Mouse (Mus musculus) mature B cell (primary cell): ENCODE data around the gene Il5ra.

Source experiments
- in situ Hi-C: fragments of 300-500 bp; cut with MboI; formaldehyde crosslinking; loops from 2 replicates; pipeline ENCODE4 v1.14.3; 2019

Gene Il5ra

DNA sequence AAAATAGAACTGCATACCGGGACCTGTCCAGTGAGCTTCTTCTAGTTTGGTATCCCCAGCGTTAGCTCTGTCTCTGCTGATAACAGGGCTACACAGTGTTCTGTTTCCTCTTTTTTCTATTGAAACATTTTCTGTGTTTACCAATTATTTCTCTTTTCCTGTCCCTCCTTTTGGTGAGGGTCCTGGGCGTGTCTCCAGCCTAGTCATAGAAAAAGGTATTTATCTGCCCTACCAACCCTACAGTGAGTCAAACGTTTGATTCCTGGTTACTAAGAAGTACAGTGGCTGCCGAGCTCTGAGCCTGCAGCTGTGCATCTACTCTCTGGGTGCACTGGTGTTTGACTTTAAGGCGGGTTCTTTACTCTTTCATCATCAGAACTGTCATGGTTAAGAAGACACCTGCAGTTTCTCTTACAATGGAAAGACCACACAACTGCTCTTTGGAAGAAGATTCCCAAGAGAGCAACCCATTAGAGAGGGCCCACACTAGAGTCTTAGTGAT is at the start of gene Il5ra:
Il5ra (minus strand) TSS at position 151 of the 502 bp plus-strand sequence.
- in situ Hi-C loops: no loop called here

DNA sequence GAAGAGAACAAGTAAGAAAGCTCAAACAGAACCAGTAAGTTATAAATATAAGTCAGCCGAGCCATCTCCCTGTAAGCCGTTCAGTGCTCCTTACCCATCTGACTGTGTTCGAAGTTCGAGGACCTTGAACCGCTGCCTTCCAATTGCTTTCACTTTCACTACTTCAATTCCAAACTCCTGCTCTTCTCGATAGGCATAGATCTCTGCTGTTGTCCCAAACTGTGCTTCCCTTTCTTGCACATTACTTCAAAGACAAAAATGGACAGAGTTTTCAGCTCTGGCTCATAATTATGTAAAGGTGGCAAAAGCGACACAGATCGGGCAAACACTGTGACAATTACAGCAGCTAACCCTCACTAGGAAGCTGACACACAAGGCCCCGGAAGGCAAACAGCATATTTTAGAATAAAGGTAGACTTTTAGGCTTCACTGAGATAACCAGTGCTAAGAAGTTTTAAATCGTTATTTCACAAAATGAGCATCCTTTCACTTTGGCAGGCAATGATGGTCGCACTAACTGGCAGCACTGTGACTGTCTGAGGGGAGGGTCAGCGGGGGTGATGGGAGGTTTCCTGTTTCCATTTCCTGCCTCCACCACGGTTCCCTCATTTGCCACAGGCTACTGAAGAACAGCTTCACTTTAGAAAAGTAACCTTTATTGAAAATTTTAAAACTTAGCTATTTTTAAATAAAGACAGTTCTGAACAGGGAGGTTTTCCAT is 45.4 kb upstream of the Il5ra start:
- in situ Hi-C loops: no loop called here

- in situ Hi-C loops: no loop called here
These were observed 44.8 kb upstream of the Il5ra start for GRCm38 (mm10) chr6:106793621-106794020.

DNA sequence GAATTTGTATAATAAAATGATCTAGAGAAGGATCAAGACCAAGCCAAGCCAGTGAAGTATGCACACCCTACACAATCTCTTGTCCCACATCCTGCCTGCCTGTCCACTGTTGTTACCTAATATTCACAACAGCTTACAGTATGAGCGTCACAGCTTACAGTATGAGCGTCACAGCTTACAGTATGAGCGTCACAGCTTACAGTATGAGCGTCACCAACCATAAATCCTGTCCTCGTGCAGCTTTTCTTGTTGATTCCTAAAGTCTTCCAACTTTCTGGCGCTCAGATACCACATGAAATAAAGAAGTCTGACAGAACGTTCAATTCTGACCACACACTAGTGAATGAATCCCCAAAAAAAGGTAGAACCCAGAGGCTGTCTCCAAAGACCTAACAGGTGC is 44.3 kb upstream of the Il5ra start:
- in situ Hi-C loops: no loop called here

DNA sequence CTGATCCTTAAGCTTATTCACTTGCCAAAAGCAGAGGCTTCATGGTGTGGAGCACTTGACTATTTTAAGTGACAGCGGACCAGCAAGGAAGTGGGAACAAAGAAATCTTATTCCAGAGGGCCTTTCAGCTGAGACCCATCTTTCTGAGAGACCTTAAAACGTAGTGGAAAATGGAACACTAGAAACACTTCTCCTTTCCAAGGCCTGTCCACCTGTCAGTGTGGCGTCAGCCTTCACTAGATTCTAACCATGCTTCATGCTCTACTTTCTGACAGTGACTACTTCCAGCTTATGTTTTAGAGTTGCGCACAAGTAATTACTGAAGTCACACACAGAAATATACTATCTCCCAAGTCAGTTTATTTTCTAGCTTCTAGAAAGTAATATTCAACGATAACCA is 43.6 kb upstream of the Il5ra start:
- in situ Hi-C loops: no loop called here

- in situ Hi-C loops: no loop called here
These were observed 42.6 kb upstream of the Il5ra start for GRCm38 (mm10) chr6:106791429-106791828.

GRCm38 (mm10) chr6:106787138-106787537 is 38.3 kb upstream of the Il5ra start:
- in situ Hi-C loops: no loop called here

DNA sequence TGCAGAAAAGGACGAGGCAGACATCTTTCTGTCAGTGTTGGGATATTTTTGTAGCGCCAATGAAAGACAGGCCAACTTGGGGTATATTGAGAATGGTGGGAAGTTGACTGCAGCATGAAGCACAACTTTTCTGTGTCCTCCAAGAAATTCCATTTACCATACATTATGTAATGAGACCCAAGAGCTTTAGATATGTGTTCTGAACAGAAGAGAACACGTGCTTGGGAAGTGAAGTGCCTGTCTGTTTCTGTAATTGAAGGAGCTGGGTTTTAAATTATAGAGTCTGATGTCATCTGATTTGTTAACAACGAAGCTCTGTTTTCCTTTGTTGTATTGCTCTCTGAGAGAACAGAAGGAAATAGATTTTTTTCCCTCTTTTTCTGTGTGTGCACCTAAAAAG is 21.2 kb upstream of the Il5ra start:
- in situ Hi-C loops: no loop called here

DNA sequence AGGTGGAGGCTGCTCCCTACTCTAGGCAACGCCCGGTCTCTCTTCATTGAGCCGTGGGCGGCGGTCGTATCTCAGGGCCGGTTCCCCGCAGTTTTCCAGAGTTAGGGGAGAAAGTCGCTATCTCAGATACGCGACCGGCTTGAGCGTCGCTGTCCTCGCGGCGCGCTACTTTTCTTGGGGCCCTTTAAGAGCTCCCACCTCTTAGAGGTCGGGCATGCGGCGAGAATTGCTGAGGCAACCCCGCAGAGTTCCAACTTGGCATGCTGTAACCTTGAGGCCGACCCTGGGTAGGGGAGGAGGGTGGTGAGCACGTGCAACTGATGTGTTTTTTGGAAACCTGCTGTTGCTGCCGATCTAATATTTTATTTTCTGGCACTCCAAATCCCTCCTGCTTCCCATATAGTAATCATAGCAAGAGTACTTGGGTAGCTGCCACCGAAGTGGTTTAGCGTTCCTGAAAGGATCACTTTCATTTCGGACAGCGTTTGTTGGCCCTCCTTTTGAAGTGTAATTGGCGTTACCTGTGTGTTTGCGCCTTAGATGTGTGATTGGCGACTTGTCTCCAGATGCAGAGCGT is 20.5 kb upstream of the Il5ra start:
- in situ Hi-C loops: no loop called here

DNA sequence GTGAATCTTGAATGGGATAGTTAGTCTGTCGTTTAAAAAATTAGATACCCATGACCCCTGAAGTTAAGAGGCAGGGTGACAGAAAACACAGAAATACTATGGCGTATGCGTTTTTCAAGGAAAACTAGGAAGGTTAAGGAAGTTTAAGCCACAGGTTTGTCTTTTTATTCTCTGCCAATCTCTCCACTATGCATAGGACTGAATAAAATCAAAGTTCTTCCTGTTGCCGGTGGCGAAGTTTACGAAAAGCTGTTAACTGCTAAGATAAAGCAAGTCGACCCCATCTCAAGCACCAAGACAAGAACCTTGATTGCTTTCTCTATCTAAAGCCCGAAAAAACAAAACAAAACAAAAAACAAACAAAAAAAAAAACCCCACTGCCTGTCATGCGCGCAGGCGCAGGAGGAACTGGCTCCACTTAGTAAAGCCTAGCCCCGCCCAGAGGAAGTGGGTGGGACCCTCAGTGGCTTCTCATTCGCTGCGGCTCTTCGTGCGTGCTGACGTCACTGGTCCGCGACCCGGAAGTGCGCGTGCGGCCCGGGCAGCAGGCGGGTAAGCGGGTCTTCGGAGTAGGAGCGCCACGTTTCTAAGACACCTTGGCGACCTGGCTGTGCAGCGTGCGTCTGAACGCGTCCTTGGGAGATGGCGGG is 19.9 kb upstream of the Il5ra start, which contains the start of gene Trnt1:
Trnt1 (plus strand) TSS at position 481 of the 650 bp plus-strand sequence.
- in situ Hi-C loops: no loop called here

DNA sequence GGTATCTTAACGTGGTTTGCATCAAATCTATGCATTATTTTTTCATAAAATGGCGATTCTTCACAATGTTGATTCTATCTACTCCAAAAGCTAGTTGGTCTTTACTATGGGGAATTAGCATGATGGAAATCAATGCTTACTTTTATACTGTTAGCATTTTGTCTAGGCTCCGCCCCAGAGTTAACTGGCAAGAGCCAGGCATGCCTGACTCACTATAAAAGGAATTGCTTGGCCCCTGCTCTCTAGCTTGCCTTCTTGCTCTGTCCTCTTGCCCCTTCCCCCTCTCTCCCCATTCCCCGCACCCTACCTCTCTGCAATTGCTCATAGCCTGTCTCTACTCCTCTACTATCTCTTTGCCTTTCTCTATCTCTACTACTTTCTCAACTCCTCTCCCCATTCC is 17.9 kb upstream of the Il5ra start:
- in situ Hi-C loops: no loop called here

DNA sequence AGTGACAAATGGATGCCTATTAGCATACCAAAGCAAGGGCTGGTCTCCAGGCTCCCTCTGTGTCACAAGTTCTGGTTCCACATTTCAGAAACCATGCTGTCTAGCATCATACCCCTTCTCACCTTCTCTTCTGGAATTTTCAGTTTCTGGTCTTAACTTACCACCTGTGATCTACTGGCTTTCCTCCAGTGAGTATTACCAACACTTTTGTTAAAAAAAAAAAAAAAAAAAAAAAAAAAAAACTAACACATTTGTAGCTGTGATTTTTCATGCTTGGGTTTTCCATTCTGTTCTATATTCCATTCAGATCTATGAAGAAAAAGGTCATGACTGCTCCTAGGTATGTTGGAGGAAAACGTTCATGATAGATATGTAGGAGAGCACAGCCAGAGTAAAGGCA is 17.1 kb upstream of the Il5ra start:
- in situ Hi-C loops: no loop called here

- in situ Hi-C loops: no loop called here
These were observed 12.6 kb upstream of the Il5ra start for GRCm38 (mm10) chr6:106761486-106761885.

DNA sequence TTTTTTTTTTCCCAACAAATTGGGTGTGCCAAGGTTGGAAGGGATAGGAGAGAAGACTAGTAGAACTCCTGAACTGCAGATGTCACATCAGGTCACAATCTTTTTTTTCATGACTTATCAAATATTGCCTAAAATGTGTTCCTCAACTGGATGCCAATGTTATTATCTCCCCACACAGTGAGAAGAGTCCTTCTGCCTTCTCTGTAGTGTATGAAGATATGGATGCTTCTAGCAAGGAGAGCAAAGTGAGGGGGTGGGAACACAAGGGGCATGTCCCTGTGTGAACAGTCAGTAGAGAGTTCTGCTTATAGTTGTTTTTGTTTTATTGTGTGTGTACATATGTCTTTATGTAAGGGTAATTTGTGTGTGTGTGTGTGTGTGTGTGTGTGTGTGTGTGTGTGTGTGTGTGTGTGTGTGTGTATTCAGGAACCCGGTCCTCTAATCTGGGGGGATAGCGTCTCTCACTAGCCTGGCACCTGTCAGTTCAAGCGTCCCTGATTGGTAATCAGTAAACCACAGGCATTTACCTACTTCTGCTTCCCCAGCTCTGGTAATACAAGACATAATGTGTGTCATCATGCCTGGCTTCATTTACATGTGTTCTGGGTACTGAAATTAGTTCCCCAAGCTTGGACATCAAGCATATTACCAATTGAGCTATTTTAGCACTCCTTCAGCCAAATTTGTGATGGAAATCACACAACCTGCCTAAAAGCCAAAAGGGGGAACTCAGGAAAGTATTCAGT is 11.8 kb upstream of the Il5ra start:
- in situ Hi-C loops: no loop called here

- in situ Hi-C loops: no loop called here
These were observed 9.5 kb upstream of the Il5ra start for GRCm38 (mm10) chr6:106758299-106758698.

DNA sequence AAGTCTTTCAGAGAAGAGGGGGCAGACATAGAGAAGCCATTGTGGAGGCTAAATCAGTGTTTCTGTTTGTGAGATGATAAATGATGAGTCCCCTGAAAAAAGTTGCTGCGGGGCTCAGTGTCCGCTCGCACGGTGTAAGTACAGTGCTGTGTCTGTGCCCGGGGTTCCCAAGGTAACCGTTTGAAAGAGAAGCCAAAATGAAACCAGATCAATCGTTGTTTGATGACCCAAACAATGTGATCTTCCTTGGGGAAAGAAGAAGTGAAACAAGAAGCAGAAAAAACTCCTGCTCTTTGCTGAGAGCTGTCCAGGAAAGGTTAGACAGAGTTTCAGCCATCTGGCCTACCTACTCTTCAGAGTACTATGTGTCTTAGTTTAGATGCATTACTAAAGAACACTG is 1.5 kb upstream of the Il5ra start:
- in situ Hi-C loops: no loop called here

DNA sequence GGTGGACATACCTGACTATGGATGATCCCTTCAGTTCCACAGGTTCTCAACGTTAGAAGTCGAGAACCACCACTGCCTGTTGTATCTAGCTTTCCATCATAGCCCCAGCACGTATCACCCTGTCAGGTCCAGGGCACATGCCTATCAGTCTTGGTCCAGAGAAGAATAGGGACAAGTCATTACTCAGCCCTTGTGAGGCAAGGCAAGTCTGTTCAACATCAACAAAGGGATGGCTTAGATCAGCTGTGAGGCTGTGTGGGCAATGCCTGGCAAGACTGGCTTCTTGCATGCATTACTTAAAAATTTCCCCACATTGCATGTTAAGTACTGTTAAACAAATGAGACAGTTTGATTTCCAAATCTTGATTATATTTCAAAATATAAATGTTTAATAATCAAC is 1.0 kb downstream of the Il5ra start:
- in situ Hi-C loops: no loop called here

DNA sequence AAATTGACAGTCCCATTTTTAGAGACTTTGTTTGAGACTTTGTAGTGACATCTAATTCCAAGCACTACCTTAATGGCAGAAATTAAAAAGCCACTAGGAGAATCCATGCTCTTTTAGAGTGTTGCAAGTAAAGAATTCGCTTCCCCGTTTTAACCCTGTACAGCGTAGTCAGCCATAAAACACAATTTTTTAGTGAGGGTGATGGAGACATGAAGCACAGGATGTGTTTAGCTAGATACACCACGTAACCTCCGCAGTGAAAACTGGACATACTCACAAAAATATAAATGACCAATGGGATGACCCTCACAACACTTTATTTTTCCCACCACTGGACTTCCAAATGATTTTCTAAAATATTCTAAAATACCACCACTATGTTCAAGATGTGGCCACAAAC is 1.6 kb downstream of the Il5ra start:
- in situ Hi-C loops: no loop called here

DNA sequence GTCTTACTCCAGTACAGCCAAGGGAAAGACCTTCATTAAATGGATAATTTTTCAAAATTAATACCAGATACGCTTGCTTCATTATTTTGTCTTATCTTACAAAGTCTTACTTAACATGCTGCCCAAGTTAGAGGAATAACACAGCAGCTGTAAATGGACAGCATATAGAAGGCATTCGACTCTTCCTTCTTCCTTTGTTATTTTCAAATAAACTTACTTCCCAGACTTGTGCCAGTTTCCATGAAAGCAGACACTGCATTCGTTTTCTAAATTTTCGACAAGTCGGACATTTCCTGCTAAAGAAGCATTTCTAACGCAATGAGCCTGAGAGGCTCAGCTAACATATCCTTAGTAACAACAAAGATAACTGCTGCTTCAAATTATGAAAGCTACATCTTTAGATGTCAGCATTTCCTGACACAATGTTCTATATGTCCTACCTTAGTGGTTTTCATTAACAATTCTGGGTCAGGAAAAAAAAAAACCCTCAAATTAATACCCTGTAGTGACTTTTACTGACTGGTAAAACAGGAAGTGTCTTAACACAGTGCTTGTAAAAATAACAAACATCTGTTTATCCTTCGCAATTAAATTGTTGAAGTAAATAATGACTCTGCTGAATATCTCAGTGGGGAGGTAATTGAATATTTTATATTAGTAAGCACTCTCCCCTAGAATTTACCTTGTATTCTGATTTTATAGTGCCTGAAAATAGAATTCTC is 3.0 kb downstream of the Il5ra start:
- in situ Hi-C loops: no loop called here

DNA sequence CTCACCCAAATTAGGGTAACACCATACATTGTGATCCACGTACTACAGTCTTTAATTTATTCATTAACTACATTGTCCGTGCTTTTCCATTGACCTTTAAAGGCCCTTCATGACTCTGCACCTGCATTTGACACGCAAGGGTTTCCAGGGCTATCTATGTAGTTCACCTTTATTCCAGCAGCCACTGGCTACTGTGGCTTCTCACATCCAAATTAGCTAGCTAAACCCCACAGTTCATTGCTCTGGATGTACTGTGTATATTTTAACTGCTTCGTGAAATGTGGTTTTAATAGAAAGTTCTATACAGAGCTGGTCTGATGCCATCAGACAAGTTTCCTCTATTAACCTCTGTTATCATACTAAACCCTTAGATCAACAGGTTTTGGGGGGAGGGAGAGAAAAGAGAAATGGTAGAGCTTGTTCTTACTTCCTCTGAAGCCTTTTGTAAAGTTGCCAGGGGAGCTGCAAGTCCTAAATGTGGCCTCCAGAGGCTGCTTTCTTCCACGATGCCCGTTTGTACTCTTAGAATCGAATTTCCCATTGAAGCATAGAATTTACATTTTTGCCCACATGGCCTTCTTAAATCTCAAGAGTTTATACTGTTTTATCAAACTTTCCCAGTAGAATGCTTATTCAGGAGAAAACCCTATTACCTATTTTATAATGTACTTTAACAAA is 5.1 kb downstream of the Il5ra start:
- in situ Hi-C loops: no loop called here

GRCm38 (mm10) chr6:106740244-106740825 is 8.5 kb downstream of the Il5ra start:
- in situ Hi-C loops: no loop called here
